Mouse (Mus musculus) embryonic facial prominence, embryonic 15.5 days (tissue): ENCODE results near the gene Tmcc3. TPM values are rescaled to one million over a fixed set of nuclear protein-coding genes. Genes with fewer than 3 reads are reported as not detected.

Experiments
- ATAC-seq: fragments of 200-750 bp; cut with Nextera tagmentation; 2 replicates; pipeline ENCODE4 v1.8.0; 2017; ENCODE audit warnings: low read depth, moderate TSS enrichment; ENCODE audit not compliant: insufficient number of reproducible peaks, low FRiP score, low TSS enrichment
- H3K27ac ChIP-seq: fragments of 300-500 bp; sonication (generic); replicated peaks from 2 replicates; pipeline ENCODE4 v1.5.1; 2015; ENCODE audit warnings: mild to moderate bottlenecking, inconsistent platforms
- H3K27me3 ChIP-seq: fragments of 300-500 bp; sonication (generic); 2 replicates; pipeline ENCODE4 v1.6.1; 2015; ENCODE audit warnings: inconsistent platforms
- H3K36me3 ChIP-seq: fragments of 300-500 bp; sonication (generic); 2 replicates; pipeline ENCODE4 v1.6.1; 2015; ENCODE audit warnings: mild to moderate bottlenecking, inconsistent platforms
- H3K4me1 ChIP-seq: fragments of 300-500 bp; sonication (generic); 2 replicates; pipeline ENCODE4 v1.6.1; 2015; ENCODE audit warnings: inconsistent platforms
- H3K4me2 ChIP-seq: fragments of 300-500 bp; sonication (generic); replicated peaks from 2 replicates; pipeline ENCODE4 v1.6.1; 2015; ENCODE audit warnings: mild to moderate bottlenecking, inconsistent platforms
- H3K4me3 ChIP-seq: fragments of 300-500 bp; sonication (generic); replicated peaks from 2 replicates; pipeline ENCODE4 v1.5.1; 2015; ENCODE audit warnings: mild to moderate bottlenecking, inconsistent platforms
- H3K9ac ChIP-seq: fragments of 300-500 bp; sonication (generic); 2 replicates; pipeline ENCODE4 v1.6.1; 2015; ENCODE audit warnings: inconsistent platforms
- H3K9me3 ChIP-seq: fragments of 300-500 bp; sonication (generic); replicated peaks from 2 replicates; pipeline ENCODE4 v1.6.1; 2016; ENCODE audit warnings: inconsistent platforms
- WGBS: fragments of 180-500 bp; shearing (Covaris S2); methylation state at CpG from one replicate; pipeline ENCODE4 v1.1.7; 2015; 5-methylcytosine and 5-hydroxymethylcytosine counted together
- polyA plus RNA-seq: library from polyadenylated mRNA; unstranded; fragments of >200 nt; fragmentation: Nextera tagmentation; extraction: Ambion mirVana; gene quantifications from 2 replicates; pipeline ENCODE4 v1.2.1, GENCODE M21; 2015

The Tmcc3 gene
- polyA plus RNA-seq, 1 experiment from 2014 or later = 14.2 TPM

DNA sequence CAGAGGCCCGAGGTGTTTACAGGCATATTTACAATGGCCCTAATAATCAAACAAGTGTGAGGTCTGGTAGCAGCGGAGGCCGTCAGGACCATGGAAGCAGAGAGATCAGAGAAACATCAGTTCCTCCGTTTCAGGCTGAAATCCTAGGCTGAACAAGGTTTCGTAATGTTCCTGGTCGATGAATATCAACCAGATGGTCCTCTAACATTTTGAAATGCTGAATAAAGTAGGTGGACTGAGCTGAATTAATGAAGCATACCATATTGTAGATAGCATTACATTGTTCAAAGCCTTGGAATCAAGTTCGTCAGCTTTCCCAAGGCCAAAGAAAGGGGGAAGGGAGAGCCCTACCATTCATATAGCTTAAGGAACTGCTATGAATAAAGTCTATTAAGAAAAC lies 247.1 kb downstream of the Tmcc3 start:
- no peak for ATAC-seq
- H3K27me3 ChIP-seq = no peaks in the 10 kb centered on the region
- no peak overlapping the region for H3K4me3 ChIP-seq
- WGBS = 78% methylated on average over 7 of the region's 7 CpGs
- no peak overlapping the region for H3K27ac ChIP-seq
- H3K36me3 ChIP-seq = no peaks in the 10 kb centered on the region
- H3K9me3 ChIP-seq = no peaks in the 10 kb centered on the region
- no peak overlapping the region for H3K4me2 ChIP-seq
- no peaks in the 10 kb centered on the region for H3K4me1 ChIP-seq
- H3K9ac ChIP-seq = no peak overlapping the region

DNA sequence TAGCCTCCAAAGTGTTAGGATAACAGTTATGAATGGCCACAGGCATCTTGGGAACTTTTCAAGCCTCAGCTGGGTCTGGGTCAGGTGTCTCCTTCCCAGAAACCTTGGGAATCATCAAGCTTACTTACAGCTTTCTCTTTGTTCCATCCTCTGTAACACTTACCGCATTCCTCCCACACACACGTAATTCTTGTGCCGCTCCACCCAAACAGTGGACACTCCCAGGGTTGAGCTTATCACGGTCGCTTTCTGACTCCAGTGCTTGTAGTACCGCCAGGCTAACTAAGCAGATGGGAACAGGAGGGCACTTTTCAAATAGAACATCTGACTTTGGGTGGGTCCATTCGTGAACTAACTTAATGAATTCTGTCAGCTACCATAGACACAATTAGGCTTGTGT lies 249.6 kb downstream of the Tmcc3 start:
- 73% methylated on average over 7 of the region's 7 CpGs for WGBS
- Histone ChIP-seq H3K4me2 (no peak overlapping the region), H3K27ac (no peak overlapping the region), H3K9ac (no peak overlapping the region), H3K27me3 (no peaks in the 10 kb centered on the region), H3K36me3 (no peaks in the 10 kb centered on the region), H3K4me3 (no peak overlapping the region), H3K9me3 (no peaks in the 10 kb centered on the region), H3K4me1 (no peaks in the 10 kb centered on the region)
- ATAC-seq = no peak

DNA sequence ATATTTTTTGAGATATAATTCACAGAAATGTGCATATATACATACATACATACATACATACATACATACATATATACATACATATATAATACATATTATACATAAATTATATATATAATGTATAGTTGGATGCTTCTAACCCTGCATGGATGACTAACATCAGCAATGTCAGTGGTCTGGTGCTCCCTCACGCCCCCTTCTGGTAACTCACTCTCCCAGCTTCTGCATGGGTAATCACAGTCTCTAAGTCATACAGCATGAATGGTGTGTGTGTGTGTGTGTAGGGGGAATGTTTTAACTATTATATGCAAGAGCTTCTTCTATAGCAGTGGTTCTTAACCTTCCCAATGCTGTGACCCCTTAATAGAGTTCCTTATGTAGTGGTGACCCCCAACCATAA lies 250.4 kb downstream of the Tmcc3 start:
- Histone ChIP-seq H3K4me1 (no peaks in the 10 kb centered on the region), H3K4me2 (no peak overlapping the region), H3K9ac (no peak overlapping the region), H3K27ac (no peak overlapping the region), H3K4me3 (no peak overlapping the region), H3K9me3 (no peaks in the 10 kb centered on the region), H3K36me3 (no peaks in the 10 kb centered on the region), H3K27me3 (no peaks in the 10 kb centered on the region)
- WGBS = 12% methylated on average over 1 of the region's 1 CpGs
- ATAC-seq = no peak

DNA sequence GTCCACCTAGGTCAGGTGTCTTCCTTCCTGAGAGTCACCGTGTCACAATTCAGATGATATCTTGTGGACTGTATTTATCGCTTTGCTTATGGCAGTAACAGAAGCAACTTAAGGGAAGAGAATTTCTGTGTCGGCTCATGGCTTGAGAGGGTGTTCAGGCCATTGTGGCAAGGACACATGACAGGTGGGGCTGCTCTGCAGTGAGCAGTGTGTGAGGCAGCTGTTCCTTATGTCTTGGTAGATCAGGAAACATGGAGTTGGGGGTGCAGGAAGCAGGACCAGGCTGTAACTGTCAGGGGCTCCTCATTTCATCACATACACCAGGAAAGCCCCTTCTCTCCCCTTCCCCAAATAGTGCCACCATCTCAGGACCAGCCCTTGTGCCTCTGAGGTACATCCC lies 251.2 kb downstream of the Tmcc3 start:
- no peak for ATAC-seq

GRCm38 (mm10) chr10:94565410-94566221 lies 253.9 kb downstream of the Tmcc3 start:
- no peak overlapping the region for H3K4me2 ChIP-seq
- no peaks in the 10 kb centered on the region for H3K27me3 ChIP-seq
- no peak overlapping the region for H3K4me3 ChIP-seq
- WGBS = 37% methylated on average over 7 of the region's 7 CpGs
- no peak overlapping the region for H3K9ac ChIP-seq
- no peaks in the 10 kb centered on the region for H3K36me3 ChIP-seq
- no peaks in the 10 kb centered on the region for H3K9me3 ChIP-seq
- 0 out of 2 replicates have a peak, but pooled peaks cover 2% of the 10 kb centered on the region for H3K4me1 ChIP-seq
- no peak overlapping the region for H3K27ac ChIP-seq
- no peak for ATAC-seq

More for the DNA sequence above, 251.2 kb downstream of the Tmcc3 start:
- Histone ChIP-seq H3K27ac (no peak overlapping the region), H3K4me1 (no peaks in the 10 kb centered on the region), H3K36me3 (no peaks in the 10 kb centered on the region), H3K4me3 (no peak overlapping the region), H3K9me3 (no peaks in the 10 kb centered on the region), H3K4me2 (no peak overlapping the region), H3K27me3 (no peaks in the 10 kb centered on the region), H3K9ac (no peak overlapping the region)
- WGBS = 82% methylated on average over 3 of the region's 3 CpGs

DNA sequence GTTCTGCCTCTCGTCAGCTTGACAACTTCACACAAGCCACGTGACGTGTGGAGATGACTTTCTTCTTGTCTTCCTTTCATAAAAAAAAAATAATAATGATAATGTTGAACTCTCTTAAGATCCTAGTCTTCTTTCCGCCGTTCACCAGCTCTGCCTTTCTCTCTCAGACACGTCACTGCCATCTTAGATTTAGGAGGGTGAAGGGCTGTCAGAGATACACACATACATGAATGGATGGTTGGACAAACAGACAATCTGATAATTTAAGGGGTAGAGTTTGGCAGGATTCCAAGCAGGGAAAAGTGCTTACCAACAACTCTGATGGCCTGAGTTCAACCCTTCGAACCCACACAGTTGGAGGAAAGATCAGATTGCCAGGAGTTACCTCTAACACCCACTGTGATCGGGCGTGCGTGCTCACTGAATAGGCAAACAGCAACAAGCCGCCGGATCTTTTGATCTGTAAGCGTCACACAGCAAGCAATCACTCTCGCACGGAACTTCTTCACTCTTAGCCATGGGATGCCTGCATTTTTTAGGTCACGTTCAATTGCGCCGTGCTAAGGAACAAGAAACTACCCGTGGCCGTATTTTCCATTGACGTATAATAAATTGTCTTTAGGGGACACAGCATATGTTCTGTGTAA lies 254.6 kb downstream of the Tmcc3 start:
- H3K4me3 ChIP-seq = no peak overlapping the region
- no peak overlapping the region for H3K4me2 ChIP-seq
- WGBS = 78% methylated on average over 21 of the region's 21 CpGs
- no peak overlapping the region for H3K27ac ChIP-seq
- H3K9ac ChIP-seq = no peak overlapping the region
- no peaks in the 10 kb centered on the region for H3K9me3 ChIP-seq
- no peaks in the 10 kb centered on the region for H3K36me3 ChIP-seq
- ATAC-seq = no peak
- H3K4me1 ChIP-seq = 0 out of 2 replicates have a peak, but pooled peaks cover 2% of the 10 kb centered on the region
- H3K27me3 ChIP-seq = no peaks in the 10 kb centered on the region

DNA sequence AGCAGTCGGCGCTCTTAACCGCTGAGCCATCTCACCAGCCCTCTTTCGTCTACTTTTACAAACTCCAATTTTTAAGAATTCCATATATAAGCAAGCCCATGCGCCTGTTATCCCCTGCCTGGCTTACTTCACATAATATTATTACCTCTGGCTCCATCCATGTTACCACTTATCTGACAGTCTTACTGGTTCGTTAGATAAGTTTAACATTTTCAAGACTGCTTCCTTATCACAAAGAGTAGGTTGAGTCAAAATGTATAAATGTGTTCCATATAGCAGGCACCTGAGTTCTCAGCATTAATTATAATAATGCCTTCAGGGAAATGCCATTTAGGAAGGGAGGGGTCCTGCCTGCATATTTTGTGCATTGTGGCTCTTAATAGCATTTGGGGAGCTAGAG lies 255.5 kb downstream of the Tmcc3 start:
- 0 out of 2 replicates have a peak, but pooled peaks cover 2% of the 10 kb centered on the region for H3K4me1 ChIP-seq
- no peaks in the 10 kb centered on the region for H3K9me3 ChIP-seq
- no peaks in the 10 kb centered on the region for H3K36me3 ChIP-seq
- no peaks in the 10 kb centered on the region for H3K27me3 ChIP-seq
- ATAC-seq = no peak
- no peak overlapping the region for H3K27ac ChIP-seq
- no peak overlapping the region for H3K4me2 ChIP-seq
- WGBS = 91% methylated on average over 6 of the region's 6 CpGs
- no peak overlapping the region for H3K9ac ChIP-seq
- no peak overlapping the region for H3K4me3 ChIP-seq

DNA sequence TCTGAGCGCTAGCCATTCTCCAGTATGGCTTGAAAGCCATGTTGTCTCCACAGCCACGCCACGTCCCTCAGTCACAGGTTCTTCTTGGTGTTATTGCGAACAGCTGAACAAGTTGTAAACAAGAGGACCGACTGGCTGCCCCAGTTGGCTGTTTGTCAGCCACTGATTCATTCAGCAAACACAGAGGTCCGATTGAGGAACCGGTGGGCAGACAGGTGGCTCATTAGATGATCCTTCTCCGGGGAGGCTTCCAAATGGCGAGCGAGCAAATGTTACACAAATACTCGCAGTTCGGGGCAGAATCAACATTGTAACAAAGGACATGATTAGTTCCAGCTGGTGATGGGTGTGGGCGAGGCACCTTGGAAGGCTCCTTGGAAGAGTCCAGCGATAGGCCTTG lies 256.2 kb downstream of the Tmcc3 start:
- Histone ChIP-seq H3K36me3 (no peaks in the 10 kb centered on the region), H3K4me3 (no peak overlapping the region), H3K27ac (no peak overlapping the region), H3K9me3 (no peaks in the 10 kb centered on the region), H3K4me1 (0 out of 2 replicates have a peak, but pooled peaks cover 2% of the 10 kb centered on the region), H3K9ac (no peak overlapping the region), H3K4me2 (no peak overlapping the region), H3K27me3 (no peaks in the 10 kb centered on the region)
- 69% methylated on average over 14 of the region's 14 CpGs for WGBS
- ATAC-seq = no peak

- Histone ChIP-seq H3K36me3 (no peaks in the 10 kb centered on the region), H3K4me2 (no peak overlapping the region), H3K9ac (no peak overlapping the region), H3K9me3 (no peaks in the 10 kb centered on the region), H3K27ac (no peak overlapping the region), H3K27me3 (no peaks in the 10 kb centered on the region), H3K4me1 (0 out of 2 replicates have a peak, but pooled peaks cover 2% of the 10 kb centered on the region), H3K4me3 (no peak overlapping the region)
- WGBS = 79% methylated on average over 7 of the region's 7 CpGs
- ATAC-seq = no peak
Observed at GRCm38 (mm10) chr10:94568867-94569266, 257.1 kb downstream of the Tmcc3 start.

- no peaks in the 10 kb centered on the region for H3K36me3 ChIP-seq
- no peaks in the 10 kb centered on the region for H3K9me3 ChIP-seq
- no peak overlapping the region for H3K4me2 ChIP-seq
- H3K27ac ChIP-seq = no peak overlapping the region
- no peak overlapping the region for H3K4me3 ChIP-seq
- peaks cover 4% of the 10 kb centered on the region for H3K4me1 ChIP-seq
- no peak overlapping the region for H3K9ac ChIP-seq
- H3K27me3 ChIP-seq = no peaks in the 10 kb centered on the region
- no peak for ATAC-seq
- 58% methylated on average over 7 of the region's 7 CpGs for WGBS
Observed at GRCm38 (mm10) chr10:94569731-94570130, 258.0 kb downstream of the Tmcc3 start.

GRCm38 (mm10) chr10:94571927-94572620 lies 260.3 kb downstream of the Tmcc3 start:
- H3K4me2 ChIP-seq = no peak overlapping the region
- no peaks in the 10 kb centered on the region for H3K27me3 ChIP-seq
- 90% methylated on average over 9 of the region's 9 CpGs for WGBS
- peaks cover 10% of the 10 kb centered on the region for H3K4me1 ChIP-seq
- no peak overlapping the region for H3K27ac ChIP-seq
- ATAC-seq = no peak
- H3K4me3 ChIP-seq = no peak overlapping the region
- H3K9ac ChIP-seq = no peak overlapping the region
- H3K9me3 ChIP-seq = no peaks in the 10 kb centered on the region
- H3K36me3 ChIP-seq = no peaks in the 10 kb centered on the region
